Mouse (Mus musculus): ENCODE results near the gene Slco6d1. TPM values are rescaled to one million over a fixed set of nuclear protein-coding genes. Genes with fewer than 3 reads are reported as not detected.
"Not testable (repeated sequence)": the region's sequence is repeated elsewhere in the genome, so short reads cannot be mapped to it uniquely, and the experiment has no call there.

The Slco6d1 gene
- polyA plus RNA-seq (2015; fragmentation: Nextera tagmentation; extraction: Ambion mirVana): not detected in 2 replicates

DNA sequence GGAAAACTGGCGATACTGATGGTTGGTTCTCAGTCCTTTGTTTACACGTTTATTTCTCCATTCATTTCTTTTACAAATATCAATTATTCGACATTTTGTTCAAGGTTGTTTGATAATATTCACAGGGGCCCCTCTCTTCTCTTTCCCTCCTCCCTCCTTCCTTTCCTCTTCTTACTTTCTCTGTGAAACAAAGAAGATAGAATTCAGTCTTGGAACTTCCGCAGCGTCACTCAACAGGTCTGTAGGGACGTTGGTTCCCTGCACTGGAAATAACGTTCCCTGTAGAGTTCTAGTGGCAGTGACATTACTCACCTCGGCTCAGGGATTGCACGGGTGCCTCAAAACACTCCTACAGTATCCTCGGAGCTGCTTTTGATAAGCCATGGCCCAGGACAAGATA is at the start of gene Slco6d1:
Gene Slco6d1 (plus strand): TSS at position 301 of the 400 bp plus-strand sequence.
- Histone ChIP-seq H3K9ac (ENCODE audit: low read depth, low read length) (no peak within 1 kb of the TSS), H3K4me2 (ENCODE audit: low read length) (no peak within 1 kb of the TSS), H3K27ac (no peak within 1 kb of the TSS), H3K4me1 (replicated peaks; ENCODE audit: insufficient read depth, low read length) (no peaks in the 10 kb centered on the region), H3K27me3 (ENCODE audit: insufficient read depth, low read length) (no peaks in the 10 kb centered on the region), H3K4me3 (replicated peaks; ENCODE audit: low read depth, low read length) (no peak within 1 kb of the TSS), H3K36me3 (ENCODE audit: insufficient read depth, low read length) (no peaks in the 10 kb centered on the region), H3K9me3 (replicated peaks; ENCODE audit: low read length) (no peaks in the 10 kb centered on the region)
- ATAC-seq (replicated peaks; ENCODE audit: low FRiP score, low read depth): no peak
- DNase-seq (ENCODE audit: low spot score): no peak
- TF ChIP-seq CTCF (IDR thresholded peaks at IDR 0.05; ENCODE audit: low read depth): no peak
- 82% methylated on average over 10 of the region's 10 CpGs for WGBS

DNA sequence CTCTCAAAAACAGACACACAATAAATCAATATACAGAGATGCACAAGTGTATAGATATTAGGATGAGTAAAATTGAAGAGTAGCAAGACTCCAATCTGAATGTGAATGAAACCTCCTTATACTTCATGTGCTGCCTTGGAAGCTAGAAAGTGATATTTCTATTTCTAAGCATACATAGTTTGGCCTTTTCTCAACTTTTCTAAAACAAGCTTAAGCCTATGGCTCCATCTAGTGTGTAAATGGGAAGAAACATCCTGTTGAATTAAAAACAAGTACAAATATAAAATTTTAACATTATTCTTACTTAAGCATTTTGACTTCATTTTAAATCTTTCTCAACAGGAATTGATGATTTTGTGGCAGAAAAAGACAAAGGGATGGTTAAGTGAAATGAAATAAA is 28.9 kb upstream of the Slco6d1 start:
- Histone ChIP-seq H3K4me3 (replicated peaks; ENCODE audit: low read depth, low read length) (no peak overlapping the region), H3K4me2 (ENCODE audit: low read length) (no peak overlapping the region), H3K27me3 (ENCODE audit: insufficient read depth, low read length) (no peaks in the 10 kb centered on the region), H3K9me3 (replicated peaks; ENCODE audit: low read length) (no peaks in the 10 kb centered on the region), H3K9ac (ENCODE audit: low read depth, low read length) (no peak overlapping the region), H3K27ac (no peak overlapping the region), H3K4me1 (replicated peaks; ENCODE audit: insufficient read depth, low read length) (no peaks in the 10 kb centered on the region), H3K36me3 (ENCODE audit: insufficient read depth, low read length) (no peaks in the 10 kb centered on the region)
- peak; percentile 44 for TF ChIP-seq CTCF (IDR thresholded peaks at IDR 0.05; ENCODE audit: low read depth)
- DNase-seq (ENCODE audit: low spot score): peak; percentile 3
- ATAC-seq (replicated peaks; ENCODE audit: low FRiP score, low read depth): no peak

DNA sequence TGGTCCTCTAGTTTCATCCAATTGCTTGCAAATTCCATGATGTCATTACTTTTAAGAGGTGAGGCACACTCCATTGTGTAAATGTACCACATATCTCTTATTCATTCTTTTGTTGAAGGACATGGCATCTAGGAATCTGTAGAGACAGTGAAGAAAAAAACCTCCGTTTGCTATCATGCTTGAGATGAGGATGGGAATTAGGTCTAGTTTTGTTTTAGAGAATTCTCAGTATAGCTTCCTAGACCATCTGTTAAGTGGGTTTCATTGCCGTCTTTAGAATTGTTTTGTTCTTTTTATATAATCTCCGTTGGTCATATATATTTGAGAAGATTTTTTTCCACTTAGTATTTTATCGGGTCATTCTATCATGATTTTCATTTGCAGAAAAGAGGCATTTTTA is 27.0 kb downstream of the Slco6d1 start:
- TF ChIP-seq CTCF (IDR thresholded peaks at IDR 0.05; ENCODE audit: low read depth): no peak
- H3K9ac ChIP-seq (ENCODE audit: low read depth, low read length): no peak overlapping the region

DNA sequence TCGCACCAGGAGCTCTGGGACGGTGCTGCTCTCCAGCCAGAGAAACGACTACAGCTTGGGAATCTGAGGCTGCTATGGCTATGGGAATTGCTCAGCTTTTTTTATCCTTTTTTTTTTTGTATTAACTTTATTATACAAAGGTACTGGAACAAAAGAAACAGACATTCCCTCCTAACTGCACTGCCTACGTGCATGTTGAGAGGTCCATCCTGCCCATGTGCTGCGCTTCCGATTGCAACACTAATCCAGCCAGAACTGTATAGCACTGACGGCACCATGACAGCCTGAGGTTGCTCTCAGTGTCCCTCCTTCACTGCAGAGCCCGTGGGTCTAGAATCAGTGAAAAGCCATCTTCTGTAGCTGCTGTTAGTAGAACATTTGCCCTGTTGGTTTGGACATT is 38.3 kb downstream of the Slco6d1 start:
- not testable (repeated sequence) for H3K9me3 ChIP-seq (replicated peaks; ENCODE audit: low read length)

More for the DNA sequence above, 27.0 kb downstream of the Slco6d1 start:
- H3K27me3 ChIP-seq (ENCODE audit: insufficient read depth, low read length): no peaks in the 10 kb centered on the region
- DNase-seq (ENCODE audit: low spot score) (no peak), ATAC-seq (replicated peaks; ENCODE audit: low FRiP score, low read depth) (no peak)
- no peak overlapping the region for H3K4me3 ChIP-seq (replicated peaks; ENCODE audit: low read depth, low read length)
- H3K4me1 ChIP-seq (replicated peaks; ENCODE audit: insufficient read depth, low read length): no peaks in the 10 kb centered on the region
- 84% methylated on average over 4 of the region's 4 CpGs for WGBS
- no peak overlapping the region for H3K4me2 ChIP-seq (ENCODE audit: low read length)
- no peak overlapping the region for H3K27ac ChIP-seq
- no peaks in the 10 kb centered on the region for H3K9me3 ChIP-seq (replicated peaks; ENCODE audit: low read length)
- H3K36me3 ChIP-seq (ENCODE audit: insufficient read depth, low read length): no peaks in the 10 kb centered on the region

DNA sequence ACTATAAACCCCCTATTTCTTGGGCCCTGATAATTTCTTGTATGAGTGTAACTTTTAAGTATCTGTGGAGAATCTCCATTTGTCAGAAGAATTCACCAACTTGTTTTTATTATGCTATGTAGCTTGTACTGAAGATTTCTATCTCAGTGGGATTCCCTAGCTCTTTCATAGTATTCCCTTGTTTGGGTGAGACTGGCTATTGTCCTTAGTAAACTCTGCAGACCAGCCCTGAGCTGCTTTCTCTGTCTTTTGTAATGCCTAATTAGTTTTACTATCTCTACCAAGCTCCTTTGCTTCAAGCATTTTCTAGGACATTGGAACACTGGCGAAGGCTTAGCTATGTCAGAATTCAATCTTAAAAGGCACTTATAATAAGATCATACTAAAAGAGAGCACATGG is 55.5 kb downstream of the Slco6d1 start:
- not testable (repeated sequence) for DNase-seq (ENCODE audit: low spot score); H3K4me3 ChIP-seq (replicated peaks; ENCODE audit: low read depth, low read length); H3K9ac ChIP-seq (ENCODE audit: low read depth, low read length); H3K27me3 ChIP-seq (ENCODE audit: insufficient read depth, low read length); H3K27ac ChIP-seq; H3K4me2 ChIP-seq (ENCODE audit: low read length); H3K4me1 ChIP-seq (replicated peaks; ENCODE audit: insufficient read depth, low read length); H3K36me3 ChIP-seq (ENCODE audit: insufficient read depth, low read length); ATAC-seq (replicated peaks; ENCODE audit: low FRiP score, low read depth); H3K9me3 ChIP-seq (replicated peaks; ENCODE audit: low read length)
- WGBS: 82% methylated on average over 1 of the region's 1 CpGs

More for the DNA sequence above, 38.3 kb downstream of the Slco6d1 start:
- not testable (repeated sequence) for H3K36me3 ChIP-seq (ENCODE audit: insufficient read depth, low read length); ATAC-seq (replicated peaks; ENCODE audit: low FRiP score, low read depth); H3K4me3 ChIP-seq (replicated peaks; ENCODE audit: low read depth, low read length); H3K9ac ChIP-seq (ENCODE audit: low read depth, low read length); H3K4me2 ChIP-seq (ENCODE audit: low read length); H3K4me1 ChIP-seq (replicated peaks; ENCODE audit: insufficient read depth, low read length); H3K27ac ChIP-seq; H3K27me3 ChIP-seq (ENCODE audit: insufficient read depth, low read length); DNase-seq (ENCODE audit: low spot score)
- WGBS: 87% methylated on average over 8 of the region's 8 CpGs

DNA sequence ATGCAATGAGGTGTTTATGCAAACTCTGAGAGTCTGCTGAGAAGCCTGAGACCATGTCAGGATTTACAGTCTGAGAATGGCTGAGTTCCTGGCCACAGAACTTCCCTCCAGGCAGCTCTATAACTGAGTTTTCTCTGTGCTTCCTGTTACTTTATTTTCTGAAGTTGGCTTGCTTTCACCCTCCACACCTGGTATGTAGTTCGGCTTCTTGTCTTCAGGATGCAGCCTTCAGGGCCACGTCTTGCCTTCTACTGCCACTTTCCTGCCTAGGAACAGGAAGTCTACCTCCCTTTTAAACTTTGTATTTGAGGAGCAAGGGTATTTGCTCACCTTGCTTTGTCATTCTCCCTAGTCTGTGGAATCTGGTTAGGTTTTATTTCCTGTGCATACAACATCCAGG is 58.3 kb downstream of the Slco6d1 start:
- no peak overlapping the region for H3K4me2 ChIP-seq (ENCODE audit: low read length)
- no peak overlapping the region for H3K4me3 ChIP-seq (replicated peaks; ENCODE audit: low read depth, low read length)
- H3K9ac ChIP-seq (ENCODE audit: low read depth, low read length): no peak overlapping the region
- ATAC-seq (replicated peaks; ENCODE audit: low FRiP score, low read depth) (no peak), DNase-seq (ENCODE audit: low spot score) (no peak)
- no peak overlapping the region for H3K27ac ChIP-seq
- H3K36me3 ChIP-seq (ENCODE audit: insufficient read depth, low read length): no peaks in the 10 kb centered on the region
- H3K4me1 ChIP-seq (replicated peaks; ENCODE audit: insufficient read depth, low read length): no peaks in the 10 kb centered on the region
- TF ChIP-seq CTCF (IDR thresholded peaks at IDR 0.05; ENCODE audit: low read depth): no peak
- no peaks in the 10 kb centered on the region for H3K9me3 ChIP-seq (replicated peaks; ENCODE audit: low read length)
- 72% methylated on average over 2 of the region's 2 CpGs for whole genome bisulfite sequencing
- H3K27me3 ChIP-seq (ENCODE audit: insufficient read depth, low read length): no peaks in the 10 kb centered on the region

DNA sequence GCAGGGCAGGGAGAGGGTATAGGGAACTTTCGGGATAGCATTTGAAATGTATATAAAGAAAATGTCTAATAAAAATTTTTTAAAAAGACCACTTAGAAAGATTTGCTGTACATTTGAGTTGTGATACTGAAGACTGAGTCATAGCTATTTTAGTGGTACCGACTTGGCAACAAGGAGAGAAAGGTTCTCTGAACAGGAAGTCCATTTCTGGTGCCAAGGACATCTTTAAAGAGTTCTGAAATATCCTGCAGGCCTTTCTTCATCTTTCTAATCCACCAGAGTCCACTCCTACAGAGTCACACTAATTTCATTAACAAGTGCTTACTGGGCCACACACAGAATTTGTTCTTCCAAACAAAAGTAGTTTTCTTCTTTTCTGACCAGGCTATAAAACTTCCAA is 85.1 kb downstream of the Slco6d1 start:
- 96% methylated on average over 2 of the region's 2 CpGs for WGBS
- no peak overlapping the region for H3K4me3 ChIP-seq (replicated peaks; ENCODE audit: low read depth, low read length)
- no peak overlapping the region for H3K4me2 ChIP-seq (ENCODE audit: low read length)
- TF ChIP-seq CTCF (IDR thresholded peaks at IDR 0.05; ENCODE audit: low read depth): no peak
- H3K36me3 ChIP-seq (ENCODE audit: insufficient read depth, low read length): no peaks in the 10 kb centered on the region
- no peak for ATAC-seq (replicated peaks; ENCODE audit: low FRiP score, low read depth)
- H3K4me1 ChIP-seq (replicated peaks; ENCODE audit: insufficient read depth, low read length): no peaks in the 10 kb centered on the region
- H3K27me3 ChIP-seq (ENCODE audit: insufficient read depth, low read length): no peaks in the 10 kb centered on the region
- no peaks in the 10 kb centered on the region for H3K9me3 ChIP-seq (replicated peaks; ENCODE audit: low read length)
- H3K27ac ChIP-seq: no peak overlapping the region
- DNase-seq (ENCODE audit: low spot score): no peak
- H3K9ac ChIP-seq (ENCODE audit: low read depth, low read length): no peak overlapping the region
